Mouse (Mus musculus) myocyte (in vitro differentiated cells): ENCODE measurements around the gene a. TPM values are rescaled to one million over a fixed set of nuclear protein-coding genes. Genes with fewer than 3 reads are reported as not detected.

Source experiments
- H3K27me3 ChIP-seq: one replicate; pipeline ENCODE4 v1.6.1; 2011; ENCODE audit not compliant: control insufficient read depth, insufficient read depth, insufficient read length
- H3K36me3 ChIP-seq: one replicate; pipeline ENCODE4 v1.6.1; 2011; ENCODE audit not compliant: control insufficient read depth, insufficient read depth
- H3K4me2 ChIP-seq: one replicate; pipeline ENCODE4 v1.6.1; 2011; ENCODE audit warnings: low read depth, control low read depth
- H3K4me3 ChIP-seq: one replicate; pipeline ENCODE4 v1.5.1; 2011; ENCODE audit warnings: mild to moderate bottlenecking, control low read depth, moderate library complexity
- H3K79me2 ChIP-seq: one replicate; pipeline ENCODE4 v1.6.1; 2011; ENCODE audit not compliant: control insufficient read depth, insufficient read depth
- H3ac ChIP-seq: one replicate; pipeline ENCODE4 v1.6.1; 2011; ENCODE audit not compliant: control insufficient read depth, insufficient read length
- CEBPB ChIP-seq: IDR thresholded peaks from 2 replicates; pipeline ENCODE4 v1.6.1; 2011; ENCODE audit warnings: mild to moderate bottlenecking, moderate library complexity; ENCODE audit not compliant: poor library complexity, insufficient read depth, severe bottlenecking
- E2F4 ChIP-seq: IDR thresholded peaks from one replicate; pipeline ENCODE4 v1.6.1; 2011; ENCODE audit warnings: mild to moderate bottlenecking, control low read depth, moderate library complexity; ENCODE audit not compliant: insufficient read depth
- MAX ChIP-seq: IDR thresholded peaks from one replicate; pipeline ENCODE4 v1.6.1; 2011; ENCODE audit warnings: low read depth, mild to moderate bottlenecking, control low read depth
- MYOD1 ChIP-seq, 3 experiments: IDR thresholded peaks; one replicate each; pipeline ENCODE4 v1.6.1; 2011; ENCODE audit warnings: control low read depth in 2 of 3, low read depth in 2 of 3, mild to moderate bottlenecking in 2 of 3, moderate library complexity in 1 of 3; ENCODE audit not compliant: insufficient read length in 2 of 3, control insufficient read depth in 1 of 3
- MYOG ChIP-seq, 3 experiments: IDR thresholded peaks; one replicate each; pipeline ENCODE4 v1.6.1; 2011; ENCODE audit warnings: control low read depth in 2 of 3, low read depth in 2 of 3, mild to moderate bottlenecking in 2 of 3; ENCODE audit not compliant: insufficient read length in 2 of 3, control insufficient read depth in 1 of 3, insufficient read depth in 1 of 3
- POLR2A ChIP-seq: IDR thresholded peaks from one replicate; pipeline ENCODE4 v1.6.1; 2011; ENCODE audit warnings: low read depth, mild to moderate bottlenecking, control low read depth, moderate library complexity; ENCODE audit not compliant: insufficient read length
- POLR2AphosphoS2 ChIP-seq: IDR thresholded peaks from one replicate; pipeline ENCODE4 v1.6.1; 2011; ENCODE audit warnings: low read depth, control low read depth; ENCODE audit not compliant: insufficient read length
- REST ChIP-seq: IDR thresholded peaks from one replicate; pipeline ENCODE4 v1.6.1; 2011; ENCODE audit warnings: mild to moderate bottlenecking, control low read depth, moderate library complexity; ENCODE audit not compliant: insufficient read depth, insufficient read length
- SRF ChIP-seq: IDR thresholded peaks from one replicate; pipeline ENCODE4 v1.6.1; 2011; ENCODE audit warnings: low read depth; ENCODE audit not compliant: control insufficient read depth, insufficient read length
- TCF12 ChIP-seq: IDR thresholded peaks from one replicate; pipeline ENCODE4 v1.6.1; 2011; ENCODE audit warnings: mild to moderate bottlenecking, control low read depth; ENCODE audit not compliant: poor library complexity, insufficient read depth, severe bottlenecking
- TCF3 ChIP-seq: IDR thresholded peaks from one replicate; pipeline ENCODE4 v1.6.1; 2011; ENCODE audit warnings: low read depth, control low read depth; ENCODE audit not compliant: insufficient read length
- USF1 ChIP-seq: IDR thresholded peaks from one replicate; pipeline ENCODE4 v1.6.1; 2011; ENCODE audit warnings: low read depth, mild to moderate bottlenecking, control low read depth, moderate library complexity
- polyA plus RNA-seq: library from polyadenylated mRNA; unstranded; fragments of >200 nt; fragmentation: generic; extraction: Trizol; gene quantifications from one replicate; pipeline ENCODE4 v1.2.1, GENCODE M21; 2012; ENCODE audit warnings: missing spikeins

Gene a
- polyA plus RNA-seq, 1 experiment: not detected

DNA sequence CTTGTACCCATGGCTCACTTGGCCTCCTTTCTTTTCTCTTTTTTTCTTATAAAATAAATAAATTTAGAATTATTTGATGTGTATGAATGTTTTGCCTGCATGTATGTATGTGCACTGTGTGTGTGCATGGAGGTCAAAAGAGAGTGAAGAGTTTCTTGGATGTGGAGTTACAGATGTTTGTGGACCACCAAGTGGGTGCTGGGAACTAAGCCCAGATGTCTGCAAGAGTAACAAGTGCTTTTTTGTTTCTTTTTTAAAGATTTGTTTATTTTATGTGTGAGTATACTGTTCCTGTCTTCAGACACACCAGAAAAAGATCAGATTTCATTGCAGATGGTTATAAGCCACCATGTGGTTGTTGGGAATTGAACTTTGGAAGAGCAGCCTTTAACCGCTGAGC lies 12.2 kb downstream of the a start:
- TF ChIP-seq TCF3: no peak
- H3K27me3 ChIP-seq: no peaks in the 10 kb centered on the region
- no peak overlapping the region for H3ac ChIP-seq
- H3K36me3 ChIP-seq: no peaks in the 10 kb centered on the region
- no peak overlapping the region for H3K4me3 ChIP-seq
- no peak overlapping the region for H3K4me2 ChIP-seq
- H3K79me2 ChIP-seq: peaks cover 97% of the 10 kb centered on the region

DNA sequence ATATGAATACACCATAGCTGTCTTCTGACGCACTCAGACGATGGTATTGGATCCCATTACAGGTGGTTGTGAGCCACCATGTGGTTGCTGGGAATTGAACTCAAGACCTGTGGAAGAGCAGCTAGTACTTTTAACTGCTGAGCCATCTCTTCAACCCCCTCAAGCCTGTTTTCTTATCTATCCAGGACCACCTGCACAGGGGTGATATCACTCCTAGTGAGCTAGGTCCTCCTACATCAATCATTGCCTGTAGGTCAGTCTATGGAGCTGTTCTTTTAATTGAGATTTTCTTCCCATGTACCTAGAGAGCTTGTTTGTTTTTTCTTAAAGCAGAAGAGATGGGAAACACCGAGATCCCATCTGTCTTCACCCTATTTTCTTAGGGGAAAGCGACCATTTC lies 12.6 kb downstream of the a start:
- Histone ChIP-seq H3K4me2 (no peak overlapping the region), H3ac (no peak overlapping the region), H3K79me2 (peaks cover 97% of the 10 kb centered on the region), H3K36me3 (no peaks in the 10 kb centered on the region), H3K27me3 (no peaks in the 10 kb centered on the region), H3K4me3 (no peak overlapping the region)
- no peak for TF ChIP-seq CEBPB
- no peak for TF ChIP-seq POLR2A
- TF ChIP-seq MYOG (IDR thresholded peaks at IDR 0.05; ENCODE audit: control insufficient read depth in 1 of 3, insufficient read depth in 1 of 3, insufficient read length in 2 of 3, low read depth in 2 of 3): no peak
- TF ChIP-seq TCF3: no peak
- TF ChIP-seq E2F4: no peak
- no peak for TF ChIP-seq POLR2AphosphoS2
- no peak for TF ChIP-seq SRF
- no peak for TF ChIP-seq REST
- TF ChIP-seq TCF12: no peak
- TF ChIP-seq MYOD1 (IDR thresholded peaks at IDR 0.05; ENCODE audit: control insufficient read depth in 1 of 3, insufficient read length in 2 of 3, low read depth in 2 of 3): no peak
- TF ChIP-seq MAX: no peak
- no peak for TF ChIP-seq USF1

DNA sequence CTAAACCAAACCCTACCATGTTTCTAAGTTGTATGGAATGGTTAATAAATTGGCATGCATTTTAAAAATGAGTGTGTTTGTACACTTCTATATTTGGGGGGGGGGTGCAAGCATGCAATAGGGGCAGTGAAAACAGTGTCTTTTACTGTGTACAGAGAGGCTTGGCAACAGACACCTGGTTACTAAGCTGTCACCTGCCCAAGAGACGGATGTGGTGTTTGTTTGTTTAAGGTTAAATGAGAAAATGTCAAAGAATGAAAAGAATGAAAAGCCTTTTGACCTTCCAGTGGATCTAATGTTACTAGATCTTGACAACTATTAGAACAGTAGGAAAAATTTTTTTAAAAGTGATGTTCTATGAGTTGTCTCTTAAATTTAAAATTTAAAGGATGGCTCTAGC lies 16.5 kb downstream of the a start:
- H3K27me3 ChIP-seq: no peaks in the 10 kb centered on the region
- no peak overlapping the region for H3K4me2 ChIP-seq
- no peak overlapping the region for H3K4me3 ChIP-seq
- TF ChIP-seq POLR2A (no peak), TCF12 (no peak), TCF3 (no peak), REST (no peak), MYOD1 (IDR thresholded peaks at IDR 0.05; ENCODE audit: control insufficient read depth in 1 of 3, insufficient read length in 2 of 3, low read depth in 2 of 3) (no peak), MAX (no peak), MYOG (IDR thresholded peaks at IDR 0.05; ENCODE audit: control insufficient read depth in 1 of 3, insufficient read depth in 1 of 3, insufficient read length in 2 of 3, low read depth in 2 of 3) (no peak), POLR2AphosphoS2 (no peak), USF1 (no peak), SRF (no peak), CEBPB (no peak), E2F4 (no peak)
- H3K79me2 ChIP-seq: peaks cover 100% of the 10 kb centered on the region
- H3K36me3 ChIP-seq: no peaks in the 10 kb centered on the region
- H3ac ChIP-seq: no peak overlapping the region

GRCm38 (mm10) chr2:154809107-154809762 lies 18.0 kb downstream of the a start:
- no peak overlapping the region for H3ac ChIP-seq
- no peaks in the 10 kb centered on the region for H3K27me3 ChIP-seq
- H3K79me2 ChIP-seq: peaks cover 100% of the 10 kb centered on the region
- no peak overlapping the region for H3K4me3 ChIP-seq
- no peaks in the 10 kb centered on the region for H3K36me3 ChIP-seq
- no peak overlapping the region for H3K4me2 ChIP-seq
- no peak for TF ChIP-seq REST
- TF ChIP-seq SRF: no peak
- TF ChIP-seq MYOG (IDR thresholded peaks at IDR 0.05; ENCODE audit: control insufficient read depth in 1 of 3, insufficient read depth in 1 of 3, insufficient read length in 2 of 3, low read depth in 2 of 3): no peak
- TF ChIP-seq MAX: no peak
- no peak for TF ChIP-seq POLR2AphosphoS2
- TF ChIP-seq TCF3: no peak
- TF ChIP-seq MYOD1 (IDR thresholded peaks at IDR 0.05; ENCODE audit: control insufficient read depth in 1 of 3, insufficient read length in 2 of 3, low read depth in 2 of 3): no peak
- no peak for TF ChIP-seq POLR2A
- no peak for TF ChIP-seq E2F4
- no peak for TF ChIP-seq CEBPB
- TF ChIP-seq TCF12: no peak

- TF ChIP-seq MYOG (IDR thresholded peaks at IDR 0.05; ENCODE audit: control insufficient read depth in 1 of 3, insufficient read depth in 1 of 3, insufficient read length in 2 of 3, low read depth in 2 of 3) (no peak), REST (no peak), MYOD1 (IDR thresholded peaks at IDR 0.05; ENCODE audit: control insufficient read depth in 1 of 3, insufficient read length in 2 of 3, low read depth in 2 of 3) (no peak), POLR2A (no peak), SRF (no peak), POLR2AphosphoS2 (no peak), TCF12 (no peak), CEBPB (no peak), USF1 (no peak), E2F4 (no peak), MAX (no peak), TCF3 (no peak)
Measured at GRCm38 (mm10) chr2:154810821-154811220, 19.6 kb downstream of the a start.

More at GRCm38 (mm10) chr2:154810821-154811220, 19.6 kb downstream of the a start:
- Histone ChIP-seq H3K79me2 (peaks cover 100% of the 10 kb centered on the region), H3K27me3 (no peaks in the 10 kb centered on the region), H3K4me3 (no peak overlapping the region), H3K36me3 (no peaks in the 10 kb centered on the region), H3ac (no peak overlapping the region), H3K4me2 (no peak overlapping the region)
